Mouse (Mus musculus) testis, adult 10 weeks (tissue): Measurements from ENCODE around the gene Mbd4. TPM values are rescaled to one million over a fixed set of nuclear protein-coding genes. Genes with fewer than 3 reads are reported as not detected.

ENCODE experiments used
- polyA plus RNA-seq: library from polyadenylated mRNA; stranded (reverse); fragments of 350-450 nt; fragmentation: Illumina TruSeq; extraction: RNeasy Lipid Tissue Mini Kit (QIAGEN cat#74804); gene quantifications from one replicate; pipeline ENCODE4 v1.2.3, GENCODE M21; 2014; ENCODE audit warnings: low read depth, low replicate concordance

Gene Mbd4
- 13.0 TPM for polyA plus RNA-seq

DNA sequence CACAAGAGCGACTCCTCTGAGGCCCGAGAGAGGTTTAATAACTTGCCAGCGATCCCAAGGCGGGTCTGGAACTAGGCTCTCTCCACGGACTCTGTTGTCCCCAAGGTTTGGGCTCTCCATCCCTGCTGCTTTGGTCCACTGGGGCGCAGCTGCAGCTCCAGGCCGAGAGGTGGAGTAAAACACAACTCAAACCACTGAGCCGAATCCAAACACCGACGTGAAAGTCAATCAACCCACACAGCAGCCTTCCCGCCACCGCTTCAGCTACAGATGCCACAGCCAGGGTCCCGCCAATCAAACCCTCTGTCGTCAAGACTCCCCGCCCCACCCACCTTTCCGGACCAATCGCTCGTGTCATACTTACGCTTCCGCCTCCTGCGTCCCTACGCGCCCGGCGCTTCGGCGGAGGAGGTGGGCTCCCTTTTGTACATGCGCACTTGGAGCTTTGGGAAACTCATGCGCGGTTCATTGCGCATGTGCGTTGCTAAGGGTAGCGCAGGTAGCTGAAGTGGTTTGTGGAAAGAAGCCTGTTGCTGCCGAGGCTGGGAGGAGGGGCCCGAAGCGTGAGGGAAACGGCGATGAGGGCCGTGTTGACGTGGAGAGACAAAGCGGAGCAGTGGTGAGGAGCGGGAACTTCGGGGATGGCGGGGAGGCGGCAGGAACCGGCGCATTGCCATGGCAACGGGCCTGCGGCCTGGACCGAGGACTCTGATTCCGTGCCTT, at the start of gene Mbd4, which contains the start of gene Ift122:
TSS of gene Mbd4 (minus strand) at position 281 of the 723 bp plus-strand sequence.
TSS of gene Ift122 (plus strand) at position 380 of the 723 bp plus-strand sequence.

DNA sequence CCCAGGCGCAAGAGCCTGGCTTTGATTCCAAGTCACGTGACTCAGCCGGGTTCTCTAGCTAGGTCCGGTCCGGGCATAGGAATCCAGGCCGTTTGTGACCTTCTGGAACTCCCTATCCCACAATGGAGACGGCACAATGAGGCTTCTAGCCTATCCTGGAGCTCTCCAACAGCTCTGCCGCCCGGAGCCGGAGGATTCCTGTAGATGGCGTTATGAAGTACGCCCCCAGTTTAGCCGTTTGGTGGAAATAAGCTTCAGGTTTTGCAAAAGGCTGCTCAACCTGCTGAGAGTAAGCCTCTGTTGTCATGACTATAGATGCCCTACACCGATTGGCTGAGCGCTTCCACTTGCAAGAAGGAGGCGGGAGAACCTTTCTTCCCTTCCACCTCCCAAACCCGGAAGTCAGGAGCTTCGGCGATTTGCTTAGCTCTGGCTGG, 15.0 kb downstream of the Mbd4 start, which contains the start of gene Efcab12:
TSS of gene Efcab12 (minus strand) at position 252 of the 437 bp plus-strand sequence.

DNA sequence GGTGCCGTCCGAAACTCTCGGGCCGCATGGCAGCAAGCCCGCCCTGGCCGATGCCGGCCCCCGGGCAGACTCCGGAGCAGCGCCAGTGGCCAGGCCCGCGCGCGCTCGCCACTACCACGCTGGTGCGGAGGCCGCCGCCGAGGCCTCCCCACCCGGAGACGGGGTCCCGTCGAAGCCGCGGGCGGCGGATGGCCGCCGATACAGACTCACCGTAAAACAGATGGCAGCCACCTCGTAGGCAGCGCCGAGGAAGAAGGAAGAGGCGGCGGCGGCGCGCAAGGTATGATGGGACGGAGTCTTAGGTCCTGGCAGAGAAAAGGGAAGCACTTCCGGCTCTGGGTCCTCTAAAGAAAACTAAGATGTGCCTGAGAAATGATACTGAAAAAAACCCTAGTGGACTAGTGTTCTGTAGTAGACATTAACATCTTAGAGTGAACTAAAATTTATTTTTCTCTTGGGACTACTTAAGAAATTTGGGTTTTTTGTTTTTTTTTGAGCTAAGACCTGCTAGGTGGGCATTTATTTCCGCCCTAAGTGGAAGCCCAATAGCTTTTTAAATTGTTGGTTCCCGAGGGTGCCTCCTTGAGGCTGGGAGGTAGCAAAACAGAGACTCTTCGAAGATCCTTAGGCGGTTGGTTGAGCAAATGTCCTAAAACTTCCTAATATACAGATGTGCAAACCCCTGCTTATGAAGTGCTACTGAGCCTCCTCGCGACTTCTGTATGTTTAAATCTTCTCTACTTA, 44.5 kb downstream of the Mbd4 start, which contains the start of gene Rpl32:
TSS of gene Rpl32 (minus strand) at position 260 of the 744 bp plus-strand sequence.

Other genes starting within 250 kb of the Mbd4 start
- gene Raf1, start 176.7 kb downstream of the Mbd4 start, polyA plus RNA-seq: 19.5 TPM
- gene Tmem40, start 91.0 kb downstream of the Mbd4 start, polyA plus RNA-seq: not detected
- gene Cand2, start 78.8 kb downstream of the Mbd4 start, polyA plus RNA-seq: 1.9 TPM
- 233 TPM for gene Rpl32, start 44.6 kb downstream of the Mbd4 start, polyA plus RNA-seq
- gene Efcab12, start 15.0 kb downstream of the Mbd4 start, polyA plus RNA-seq: 11.4 TPM
- gene Ift122, start 99 bp upstream of the Mbd4 start, polyA plus RNA-seq: 72.8 TPM
- gene Rho, start 78.4 kb upstream of the Mbd4 start, polyA plus RNA-seq: 0.74 TPM
- gene H1foo, start 91.6 kb upstream of the Mbd4 start, polyA plus RNA-seq: not detected
- 1.8 TPM for gene Plxnd1, start 141.6 kb upstream of the Mbd4 start, polyA plus RNA-seq